Mouse (Mus musculus): ENCODE measurements around the gene Ell. TPM values are rescaled to one million over a fixed set of nuclear protein-coding genes. Genes with fewer than 3 reads are reported as not detected.

Ell gene
- polyA plus RNA-seq, 1 experiment from 2014 or later: 21.1 TPM

- H3K27me3 ChIP-seq (replicated peaks; ENCODE audit: low read depth, poor library complexity, severe bottlenecking): no peaks in the 10 kb centered on the region
- H3K27ac ChIP-seq (replicated peaks): no peak overlapping the region
- H3K4me3 ChIP-seq: peak overlapping the region; percentile 94
- no peaks in the 10 kb centered on the region for H3K9me3 ChIP-seq
- peaks cover 74% of the 10 kb centered on the region for H3K36me3 ChIP-seq (replicated peaks)
- DNase-seq (ENCODE audit: low spot score): no peak
- WGBS: 98% methylated on average over 2 of the region's 2 CpGs
- H3K4me1 ChIP-seq: peaks cover 34% of the 10 kb centered on the region
These were observed 27.5 kb upstream of the Ell start for GRCm38 (mm10) chr8:70511770-70512169.

GRCm38 (mm10) chr8:70512253-70512903, 26.9 kb upstream of the Ell start:
- Histone ChIP-seq H3K4me3 (peak overlapping the region; percentile 94; the same call in 1 of the 2 replicates), H3K9me3 (no peaks in the 10 kb centered on the region), H3K27ac (replicated peaks) (no peak overlapping the region), H3K4me1 (peaks cover 30% of the 10 kb centered on the region), H3K36me3 (replicated peaks) (peaks cover 70% of the 10 kb centered on the region), H3K27me3 (replicated peaks; ENCODE audit: low read depth, poor library complexity, severe bottlenecking) (no peaks in the 10 kb centered on the region)
- WGBS: 93% methylated on average over 11 of the region's 11 CpGs
- no peak for DNase-seq (ENCODE audit: low spot score)

- Histone ChIP-seq H3K36me3 (replicated peaks) (peaks cover 70% of the 10 kb centered on the region), H3K27ac (replicated peaks) (no peak overlapping the region)
- 88% methylated on average over 2 of the region's 2 CpGs for WGBS
These were observed 25.8 kb upstream of the Ell start for GRCm38 (mm10) chr8:70513441-70513840.

GRCm38 (mm10) chr8:70517940-70518643, 21.2 kb upstream of the Ell start:
- Histone ChIP-seq H3K27me3 (replicated peaks; ENCODE audit: low read depth, poor library complexity, severe bottlenecking) (no peaks in the 10 kb centered on the region), H3K4me1 (peaks cover 21% of the 10 kb centered on the region), H3K27ac (replicated peaks) (no peak overlapping the region), H3K36me3 (replicated peaks) (peaks cover 59% of the 10 kb centered on the region), H3K4me3 (no peak overlapping the region), H3K9me3 (no peaks in the 10 kb centered on the region)
- DNase-seq (ENCODE audit: low spot score): no peak
- 76% methylated on average over 10 of the region's 10 CpGs for WGBS

More at GRCm38 (mm10) chr8:70513441-70513840, 25.8 kb upstream of the Ell start:
- no peaks in the 10 kb centered on the region for H3K9me3 ChIP-seq
- no peak overlapping the region for H3K4me3 ChIP-seq
- DNase-seq (ENCODE audit: low spot score): no peak
- no peaks in the 10 kb centered on the region for H3K27me3 ChIP-seq (replicated peaks; ENCODE audit: low read depth, poor library complexity, severe bottlenecking)
- H3K4me1 ChIP-seq: peaks cover 32% of the 10 kb centered on the region

GRCm38 (mm10) chr8:70519043-70519442, 20.2 kb upstream of the Ell start:
- DNase-seq (ENCODE audit: low spot score): no peak
- H3K4me3 ChIP-seq: no peak overlapping the region
- 93% methylated on average over 6 of the region's 6 CpGs for WGBS
- H3K4me1 ChIP-seq: peaks cover 27% of the 10 kb centered on the region
- no peaks in the 10 kb centered on the region for H3K27me3 ChIP-seq (replicated peaks; ENCODE audit: low read depth, poor library complexity, severe bottlenecking)
- H3K27ac ChIP-seq (replicated peaks): no peak overlapping the region
- no peaks in the 10 kb centered on the region for H3K9me3 ChIP-seq
- peaks cover 49% of the 10 kb centered on the region for H3K36me3 ChIP-seq (replicated peaks)

GRCm38 (mm10) chr8:70519606-70520005, 19.7 kb upstream of the Ell start:
- Histone ChIP-seq H3K27me3 (replicated peaks; ENCODE audit: low read depth, poor library complexity, severe bottlenecking) (no peaks in the 10 kb centered on the region), H3K27ac (replicated peaks) (no peak overlapping the region), H3K9me3 (no peaks in the 10 kb centered on the region), H3K4me1 (peaks cover 27% of the 10 kb centered on the region), H3K4me3 (no peak overlapping the region), H3K36me3 (replicated peaks) (peaks cover 44% of the 10 kb centered on the region)
- 66% methylated on average over 2 of the region's 2 CpGs for WGBS
- DNase-seq (ENCODE audit: low spot score): no peak

GRCm38 (mm10) chr8:70522592-70523403, 16.5 kb upstream of the Ell start:
- Histone ChIP-seq H3K27ac (replicated peaks) (peak overlapping the region; percentile 90), H3K4me1 (peaks cover 36% of the 10 kb centered on the region), H3K9me3 (no peaks in the 10 kb centered on the region), H3K4me3 (peak overlapping the region; percentile 84), H3K36me3 (replicated peaks) (peaks cover 21% of the 10 kb centered on the region), H3K27me3 (replicated peaks; ENCODE audit: low read depth, poor library complexity, severe bottlenecking) (no peaks in the 10 kb centered on the region)
- peak; percentile 96 for DNase-seq (ENCODE audit: low spot score)
- under 1% methylated on average over 51 of the region's 51 CpGs for WGBS

GRCm38 (mm10) chr8:70527111-70527511, 12.1 kb upstream of the Ell start:
- no peak for DNase-seq (ENCODE audit: low spot score)
- H3K27ac ChIP-seq (replicated peaks): peak overlapping the region; percentile 99
- H3K4me1 ChIP-seq: peaks cover 40% of the 10 kb centered on the region
- H3K36me3 ChIP-seq (replicated peaks): peaks cover 30% of the 10 kb centered on the region
- no peaks in the 10 kb centered on the region for H3K9me3 ChIP-seq
- WGBS: 3% methylated on average over 8 of the region's 8 CpGs
- no peaks in the 10 kb centered on the region for H3K27me3 ChIP-seq (replicated peaks; ENCODE audit: low read depth, poor library complexity, severe bottlenecking)
- H3K4me3 ChIP-seq: peak overlapping the region; percentile 90

- peak within 1 kb of the TSS; percentile 90 for H3K4me3 ChIP-seq
- H3K27ac ChIP-seq (replicated peaks): peak within 1 kb of the TSS; percentile 99
- peak; percentile 98 for DNase-seq (ENCODE audit: low spot score)
- H3K36me3 ChIP-seq (replicated peaks): peaks cover 36% of the 10 kb centered on the region
- no peaks in the 10 kb centered on the region for H3K27me3 ChIP-seq (replicated peaks; ENCODE audit: low read depth, poor library complexity, severe bottlenecking)
- peaks cover 34% of the 10 kb centered on the region for H3K4me1 ChIP-seq
- under 1% methylated on average over 61 of the region's 61 CpGs for WGBS
- H3K9me3 ChIP-seq: no peaks in the 10 kb centered on the region
These were observed 11.6 kb upstream of the Ell start, which contains the start of the genes Fkbp8 and Kxd1 for GRCm38 (mm10) chr8:70527512-70528181. Fkbp8 (plus strand) TSS chr8:70527724. Kxd1 (minus strand) TSS chr8:70527956.

GRCm38 (mm10) chr8:70528182-70528797, 11.0 kb upstream of the Ell start:
- Histone ChIP-seq H3K4me3 (peak overlapping the region; percentile 90), H3K9me3 (no peaks in the 10 kb centered on the region), H3K27ac (replicated peaks) (peak overlapping the region; percentile 99), H3K36me3 (replicated peaks) (peaks cover 42% of the 10 kb centered on the region), H3K4me1 (peaks cover 30% of the 10 kb centered on the region), H3K27me3 (replicated peaks; ENCODE audit: low read depth, poor library complexity, severe bottlenecking) (no peaks in the 10 kb centered on the region)
- 38% methylated on average over 13 of the region's 13 CpGs for WGBS
- no peak for DNase-seq (ENCODE audit: low spot score)

- Histone ChIP-seq H3K9me3 (no peaks in the 10 kb centered on the region), H3K27ac (replicated peaks) (no peak overlapping the region), H3K27me3 (replicated peaks; ENCODE audit: low read depth, poor library complexity, severe bottlenecking) (no peaks in the 10 kb centered on the region), H3K36me3 (replicated peaks) (peaks cover 52% of the 10 kb centered on the region), H3K4me1 (peaks cover 26% of the 10 kb centered on the region), H3K4me3 (0 out of 2 replicates have a peak overlapping the region, but pooled peaks have one; percentile 25)
- 80% methylated on average over 5 of the region's 5 CpGs for WGBS
- DNase-seq (ENCODE audit: low spot score): no peak
These were observed 10.0 kb upstream of the Ell start for GRCm38 (mm10) chr8:70529299-70529698.

Measured in embryonic facial prominence, embryonic 10.5 days (tissue).